Mouse (Mus musculus) embryo, embryonic 11 days (tissue): ENCODE data around the gene Paqr9.
"Not testable (repeated sequence)": the region's sequence is repeated elsewhere in the genome, so short reads cannot be mapped to it uniquely, and the experiment has no call there.

ENCODE experiments used
- DNase-seq: peaks from one replicate; pipeline ENCODE4 v3.0.0-alpha.2; 2015

Gene Paqr9

GRCm38 (mm10) chr9:95559059-95559935 lies at the start of gene Paqr9:
Gene Paqr9, plus strand, starts transcription at chr9:95559657.
- DNase-seq: peak; percentile 70

- DNase-seq: peak; percentile 40
Measured at GRCm38 (mm10) chr9:95510693-95511404, 48.6 kb upstream of the Paqr9 start.

GRCm38 (mm10) chr9:95511472-95512330 lies 47.8 kb upstream of the Paqr9 start, which contains the start of gene U2surp:
Gene U2surp, minus strand, starts transcription at chr9:95511996.
- DNase-seq: peak; percentile 100

- DNase-seq: no peak
Measured at GRCm38 (mm10) chr9:95512331-95513030, 47.0 kb upstream of the Paqr9 start.

GRCm38 (mm10) chr9:95513776-95514175 lies 45.7 kb upstream of the Paqr9 start:
- no peak for DNase-seq

GRCm38 (mm10) chr9:95514361-95514760 lies 45.1 kb upstream of the Paqr9 start:
- DNase-seq: not testable (repeated sequence)

GRCm38 (mm10) chr9:95520563-95520962 lies 38.9 kb upstream of the Paqr9 start:
- no peak for DNase-seq

- no peak for DNase-seq
Measured at GRCm38 (mm10) chr9:95521031-95521430, 38.4 kb upstream of the Paqr9 start.

- peak; percentile 53 for DNase-seq
Measured at GRCm38 (mm10) chr9:95521566-95521965, 37.9 kb upstream of the Paqr9 start.

- no peak for DNase-seq
Measured at GRCm38 (mm10) chr9:95522561-95522960, 36.9 kb upstream of the Paqr9 start.

GRCm38 (mm10) chr9:95525376-95525775 lies 34.1 kb upstream of the Paqr9 start:
- no peak for DNase-seq

GRCm38 (mm10) chr9:95525961-95526360 lies 33.5 kb upstream of the Paqr9 start:
- peak; percentile 66 for DNase-seq

GRCm38 (mm10) chr9:95527676-95528075 lies 31.8 kb upstream of the Paqr9 start:
- no peak for DNase-seq

GRCm38 (mm10) chr9:95531144-95531543 lies 28.3 kb upstream of the Paqr9 start:
- DNase-seq: no peak

GRCm38 (mm10) chr9:95533817-95534216 lies 25.6 kb upstream of the Paqr9 start:
- no peak for DNase-seq

- no peak for DNase-seq
Measured at GRCm38 (mm10) chr9:95539176-95539800, 20.2 kb upstream of the Paqr9 start.

- DNase-seq: peak; percentile 32
Measured at GRCm38 (mm10) chr9:95540487-95540886, 19.0 kb upstream of the Paqr9 start.

- no peak for DNase-seq
Measured at GRCm38 (mm10) chr9:95541208-95541607, 18.2 kb upstream of the Paqr9 start.

- no peak for DNase-seq
Measured at GRCm38 (mm10) chr9:95541650-95542432, 17.6 kb upstream of the Paqr9 start.

GRCm38 (mm10) chr9:95542475-95542874 lies 17.0 kb upstream of the Paqr9 start:
- DNase-seq: no peak

- no peak for DNase-seq
Measured at GRCm38 (mm10) chr9:95544598-95544997, 14.9 kb upstream of the Paqr9 start.
